Mouse (Mus musculus): Measurements from ENCODE around the gene Ppp1r12a.

DNA sequence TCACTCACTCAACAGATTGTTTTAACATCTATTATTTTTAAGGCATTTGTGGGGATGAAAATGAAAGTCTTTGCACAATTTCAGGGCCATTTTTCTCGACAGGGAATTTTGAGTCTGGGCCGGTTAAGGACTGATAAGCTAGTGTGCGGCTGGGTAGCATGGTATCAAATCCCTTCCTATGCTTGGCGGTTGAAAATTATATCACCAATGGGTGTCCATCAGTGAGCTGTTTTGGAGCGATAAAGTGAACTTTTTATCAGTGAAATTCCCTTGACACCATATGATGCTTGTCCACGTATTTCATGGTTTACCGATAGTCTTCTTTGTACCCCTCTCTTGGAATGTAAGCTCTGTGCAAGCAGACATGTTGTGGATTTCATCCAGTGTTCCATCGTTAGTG is 152.4 kb downstream of the Ppp1r12a start:
- TF ChIP-seq GATA1 (IDR thresholded peaks at IDR 0.05; ENCODE audit: borderline replicate concordance, low read length) (no peak), FLI1 (IDR thresholded peaks at IDR 0.05; ENCODE audit: low read length) (no peak)
